In the genomic region with DNA sequence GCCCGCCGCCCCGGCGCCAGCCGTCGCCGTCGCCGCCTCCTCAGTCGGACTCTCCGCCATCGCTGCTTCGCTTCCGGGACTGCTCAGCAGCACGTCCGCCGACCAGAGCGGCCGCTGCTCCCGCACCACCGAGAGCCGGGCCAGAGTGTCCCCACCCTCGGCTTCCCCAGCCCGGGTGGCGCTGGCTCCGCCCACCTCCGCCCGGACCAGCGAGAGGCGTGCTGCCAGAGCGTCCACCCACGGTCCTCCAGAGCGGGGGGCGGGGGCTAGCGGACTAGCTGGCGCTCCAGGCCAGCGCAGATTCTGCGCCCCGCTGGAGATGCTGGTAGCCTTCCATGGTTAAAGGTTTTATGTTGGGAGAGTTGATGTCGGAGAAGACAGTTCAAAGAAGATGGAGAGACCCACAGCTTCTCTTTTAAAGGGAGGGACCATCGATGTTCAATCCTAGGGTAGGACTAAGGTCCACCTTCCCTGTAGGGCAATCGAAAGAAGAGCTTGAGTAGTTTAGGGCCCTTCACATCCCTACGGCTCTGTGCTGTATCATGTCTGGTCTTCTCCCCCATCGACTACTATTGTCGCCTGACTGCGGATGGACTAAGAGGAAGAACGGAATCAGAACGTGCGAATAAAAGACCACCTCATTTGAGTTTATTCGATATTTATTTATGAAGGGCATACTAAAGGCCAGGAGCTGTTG, we compare ENCODE assay signal across 8 mouse cellular contexts. TPM values are rescaled to one million over a fixed set of nuclear protein-coding genes. Genes with fewer than 3 reads are reported as not detected.
DNase-seq lines count a peak whose midpoint lies in the region; ATAC-seq lines count a peak whose summit lies in the region.

A gene (minus strand): TSS at position 174 of the 697 bp plus-strand sequence.

- H3K4me2 ChIP-seq in forebrain, embryonic 11.5 days (ENCODE audit: low read depth, low read length, severe bottlenecking) = peak within 1 kb of the TSS; percentile 89
- peak within 1 kb of the TSS; percentile 76 for H3K4me2 ChIP-seq in heart, embryonic 16.5 days (ENCODE audit: low read depth, low read length)
- H3K4me2 ChIP-seq in liver, embryonic 15.5 days = peak within 1 kb of the TSS; percentile 82
- H3K4me2 ChIP-seq in neural tube, embryonic 12.5 days (replicated peaks) = peak within 1 kb of the TSS; percentile 85

- peak; percentile 89 to 92 for DNase-seq in CD8-positive naive resting alpha-beta T cell, adult 2 months (ENCODE audit: low read depth in 2 of 2, low spot score in 2 of 2)
- DNase-seq in c-Kit-positive CD71-negative TER-119-negative erythroid progenitor cells, embryonic 14.5 days (ENCODE audit: low read depth) = peak; percentile 94
- peak; percentile 98 for DNase-seq in forebrain, embryonic 11.5 days (ENCODE audit: low spot score)
- peak; percentile 97 to 99 for DNase-seq in kidney, postnatal 36 days
- DNase-seq in telencephalon, adult 2 months (ENCODE audit: low read depth, low spot score) = peak; percentile 91

- no peaks in the 10 kb centered on the region; the same call in 1 of the 2 replicates for H3K36me3 ChIP-seq in forebrain, embryonic 11.5 days (ENCODE audit: control insufficient read depth, insufficient read depth, low read length)
- H3K36me3 ChIP-seq in heart, embryonic 16.5 days (ENCODE audit: control insufficient read depth, insufficient read depth) = peaks cover 12% of the 10 kb centered on the region
- peaks cover 29% of the 10 kb centered on the region for H3K36me3 ChIP-seq in liver, embryonic 15.5 days (replicated peaks)
- H3K36me3 ChIP-seq in neural tube, embryonic 12.5 days = peaks cover 14% of the 10 kb centered on the region

- peak within 1 kb of the TSS; percentile 97 for H3K4me3 ChIP-seq in forebrain, embryonic 11.5 days (ENCODE audit: low read depth, low read length)
- H3K4me3 ChIP-seq in heart, embryonic 16.5 days (ENCODE audit: low read length) = peak within 1 kb of the TSS; percentile 89
- peak within 1 kb of the TSS; percentile 92 for H3K4me3 ChIP-seq in liver, embryonic 15.5 days (replicated peaks)
- H3K4me3 ChIP-seq in neural tube, embryonic 12.5 days = peak within 1 kb of the TSS; percentile 97

- H3K27me3 ChIP-seq in forebrain, embryonic 11.5 days (ENCODE audit: control insufficient read depth, insufficient read depth, low read length) = no peaks in the 10 kb centered on the region
- no peaks in the 10 kb centered on the region for H3K27me3 ChIP-seq in heart, embryonic 16.5 days (ENCODE audit: control insufficient read depth, insufficient read depth, low read length)
- no peaks in the 10 kb centered on the region for H3K27me3 ChIP-seq in liver, embryonic 15.5 days
- H3K27me3 ChIP-seq in neural tube, embryonic 12.5 days (replicated peaks) = no peaks in the 10 kb centered on the region

- H3K9me3 ChIP-seq in forebrain, embryonic 11.5 days (ENCODE audit: control insufficient read depth, low read length) = no peaks in the 10 kb centered on the region
- H3K9me3 ChIP-seq in heart, embryonic 16.5 days (replicated peaks; ENCODE audit: control insufficient read depth, low read length) = no peaks in the 10 kb centered on the region
- no peaks in the 10 kb centered on the region for H3K9me3 ChIP-seq in liver, embryonic 15.5 days (replicated peaks)
- no peaks in the 10 kb centered on the region for H3K9me3 ChIP-seq in neural tube, embryonic 12.5 days

- ATAC-seq in forebrain, embryonic 11.5 days (replicated peaks; ENCODE audit: low FRiP score) = peak; percentile 99
- ATAC-seq in heart, embryonic 16.5 days (replicated peaks; ENCODE audit: extremely low read depth, insufficient read depth, low FRiP score) = peak; percentile 99
- peak; percentile 99 for ATAC-seq in liver, embryonic 15.5 days (ENCODE audit: insufficient read depth)
- peak; percentile 98 for ATAC-seq in neural tube, embryonic 12.5 days (ENCODE audit: low FRiP score, low read depth)

- peaks cover 5% of the 10 kb centered on the region for H3K4me1 ChIP-seq in forebrain, embryonic 11.5 days (replicated peaks; ENCODE audit: control insufficient read depth, insufficient read depth, low read length)
- H3K4me1 ChIP-seq in heart, embryonic 16.5 days (ENCODE audit: control insufficient read depth, insufficient read depth, low read length) = peaks cover 19% of the 10 kb centered on the region
- peaks cover 36% of the 10 kb centered on the region for H3K4me1 ChIP-seq in liver, embryonic 15.5 days (replicated peaks)
- peaks cover 22% of the 10 kb centered on the region for H3K4me1 ChIP-seq in neural tube, embryonic 12.5 days

- H3K9ac ChIP-seq in forebrain, embryonic 11.5 days (ENCODE audit: low read length) = peak within 1 kb of the TSS; percentile 87
- peak within 1 kb of the TSS; percentile 91 for H3K9ac ChIP-seq in heart, embryonic 16.5 days (ENCODE audit: low read length)
- H3K9ac ChIP-seq in liver, embryonic 15.5 days = peak within 1 kb of the TSS; percentile 91
- H3K9ac ChIP-seq in neural tube, embryonic 12.5 days = peak within 1 kb of the TSS; percentile 92

- WGBS in forebrain, embryonic 11.5 days = 7% methylated on average over 33 of the region's 50 CpGs
- WGBS in heart, embryonic 16.5 days = 4% methylated on average over 49 of the region's 50 CpGs
- 5% methylated on average over 42 of the region's 50 CpGs for WGBS in liver, embryonic 15.5 days (ENCODE audit: insufficient replicate concordance)
- 4% methylated on average over 50 of the region's 50 CpGs for WGBS in neural tube, embryonic 12.5 days

- H3K27ac ChIP-seq in forebrain, embryonic 11.5 days (ENCODE audit: low read depth, low read length) = peak within 1 kb of the TSS; percentile 66
- H3K27ac ChIP-seq in heart, embryonic 16.5 days (ENCODE audit: low read length) = peak within 1 kb of the TSS; percentile 67
- peak within 1 kb of the TSS; percentile 86 for H3K27ac ChIP-seq in liver, embryonic 15.5 days (replicated peaks)
- peak within 1 kb of the TSS; percentile 26; the same call in 1 of the 2 replicates for H3K27ac ChIP-seq in neural tube, embryonic 12.5 days

RNA-seq across cellular contexts. Expression of the gene that starts here (rescaled TPM):
- 22.8 and 26.1 TPM in 2 replicates for polyA plus RNA-seq in forebrain, embryonic 11.5 days (2014; fragmentation: Nextera tagmentation; extraction: Ambion mirVana)
- polyA plus RNA-seq in heart, embryonic 16.5 days (2015; fragmentation: Nextera tagmentation; extraction: Ambion mirVana) = 29.1 and 31.4 TPM in 2 replicates
- 14.4 and 16.5 TPM in 2 replicates for polyA plus RNA-seq in liver, embryonic 15.5 days (2015; fragmentation: Nextera tagmentation; extraction: Ambion mirVana)
- 35.1 and 42.2 TPM in 2 replicates for polyA plus RNA-seq in neural tube, embryonic 12.5 days (2016; fragmentation: Nextera tagmentation; extraction: Ambion mirVana)

Comparison
In these comparisons a context has a peak if more than half of its experiments do, and no peak if none do; other contexts are left out.
1. Peak in every context shown above with its lines: DNase-seq, ATAC-seq, H3K4me3 ChIP-seq and H3K27ac ChIP-seq.
2. H3K27ac ChIP-seq: peak in every context shown above with its lines; median percentile 86 in liver, embryonic 15.5 days; 67 in heart, embryonic 16.5 days; 66 in forebrain, embryonic 11.5 days; 26 in neural tube, embryonic 12.5 days.